Mouse (Mus musculus): ENCODE results near the gene Fam189a2. TPM values are rescaled to one million over a fixed set of nuclear protein-coding genes. Genes with fewer than 3 reads are reported as not detected.

The Fam189a2 gene
- polyA plus RNA-seq, 1 experiment from 2014 or later, result 9.3 TPM

DNA sequence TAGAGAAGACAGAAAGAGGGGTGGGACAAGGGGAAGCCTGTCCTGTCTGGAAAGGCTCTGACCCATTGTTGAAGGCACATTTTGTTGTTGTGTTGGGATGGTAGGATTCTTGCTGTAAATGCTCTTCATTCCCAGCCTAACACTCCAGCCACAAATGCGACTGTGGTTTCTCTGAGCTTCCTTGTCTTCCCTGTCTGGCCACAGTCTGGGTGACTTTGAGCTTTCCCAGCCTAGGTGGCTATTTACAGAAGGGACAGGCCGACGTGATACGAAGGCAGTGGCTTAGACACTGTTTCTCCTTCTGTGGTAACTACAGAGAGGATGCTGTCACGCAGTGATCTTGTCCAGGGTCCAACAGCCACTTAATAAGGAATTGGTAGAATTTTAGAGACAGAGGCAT is 27.2 kb upstream of the Fam189a2 start:
- ATAC-seq (replicated peaks; ENCODE audit: insufficient number of reproducible peaks, low FRiP score, low TSS enrichment), result 0 out of 2 replicates have a peak, but pooled peaks have one; percentile 46
- H3K4me2 ChIP-seq, result no peak overlapping the region
- 37% methylated on average over 5 of the region's 5 CpGs for WGBS (ENCODE audit: insufficient replicate concordance)
- H3K27ac ChIP-seq (ENCODE audit: low read depth, low read length), result peak overlapping the region; percentile 73
- no peaks in the 10 kb centered on the region for H3K9me3 ChIP-seq (replicated peaks; ENCODE audit: control insufficient read depth, low read length)
- H3K4me1 ChIP-seq (ENCODE audit: control insufficient read depth, insufficient read depth, low read length), result peaks cover 22% of the 10 kb centered on the region
- H3K27me3 ChIP-seq (ENCODE audit: control insufficient read depth, insufficient read depth, low read length), result no peaks in the 10 kb centered on the region
- no peak overlapping the region for H3K9ac ChIP-seq (ENCODE audit: low read depth, low read length)
- H3K4me3 ChIP-seq (ENCODE audit: low read depth, low read length), result no peak overlapping the region
- H3K36me3 ChIP-seq (ENCODE audit: control insufficient read depth, insufficient read depth, low read length), result no peaks in the 10 kb centered on the region

DNA sequence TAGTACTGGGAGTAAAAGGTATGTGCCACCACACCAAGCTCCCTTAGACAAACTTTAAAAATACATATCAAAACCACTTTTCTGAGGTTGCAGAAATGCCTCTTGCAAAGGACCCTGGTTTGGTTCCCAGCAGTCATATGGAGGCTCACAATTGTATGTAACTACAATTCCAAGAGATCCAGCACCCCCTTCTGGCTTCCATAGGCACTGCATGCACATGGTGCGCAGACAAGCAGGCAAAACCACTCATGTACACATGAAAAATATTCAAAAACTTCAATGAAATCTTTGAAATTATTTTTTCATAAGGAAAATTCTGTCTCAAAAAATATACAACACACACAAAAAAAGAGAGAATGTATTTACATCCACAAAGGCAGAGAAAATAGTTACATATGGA is 26.1 kb upstream of the Fam189a2 start:
- H3K27ac ChIP-seq (ENCODE audit: low read depth, low read length), result no peak overlapping the region
- WGBS (ENCODE audit: insufficient replicate concordance), result 87% methylated on average over 1 of the region's 1 CpGs
- no peak overlapping the region for H3K9ac ChIP-seq (ENCODE audit: low read depth, low read length)
- no peaks in the 10 kb centered on the region for H3K36me3 ChIP-seq (ENCODE audit: control insufficient read depth, insufficient read depth, low read length)
- no peaks in the 10 kb centered on the region for H3K27me3 ChIP-seq (ENCODE audit: control insufficient read depth, insufficient read depth, low read length)
- no peak for ATAC-seq (replicated peaks; ENCODE audit: insufficient number of reproducible peaks, low FRiP score, low TSS enrichment)
- H3K4me1 ChIP-seq (ENCODE audit: control insufficient read depth, insufficient read depth, low read length), result peaks cover 22% of the 10 kb centered on the region
- H3K4me3 ChIP-seq (ENCODE audit: low read depth, low read length), result no peak overlapping the region
- H3K4me2 ChIP-seq, result no peak overlapping the region
- no peaks in the 10 kb centered on the region for H3K9me3 ChIP-seq (replicated peaks; ENCODE audit: control insufficient read depth, low read length)

DNA sequence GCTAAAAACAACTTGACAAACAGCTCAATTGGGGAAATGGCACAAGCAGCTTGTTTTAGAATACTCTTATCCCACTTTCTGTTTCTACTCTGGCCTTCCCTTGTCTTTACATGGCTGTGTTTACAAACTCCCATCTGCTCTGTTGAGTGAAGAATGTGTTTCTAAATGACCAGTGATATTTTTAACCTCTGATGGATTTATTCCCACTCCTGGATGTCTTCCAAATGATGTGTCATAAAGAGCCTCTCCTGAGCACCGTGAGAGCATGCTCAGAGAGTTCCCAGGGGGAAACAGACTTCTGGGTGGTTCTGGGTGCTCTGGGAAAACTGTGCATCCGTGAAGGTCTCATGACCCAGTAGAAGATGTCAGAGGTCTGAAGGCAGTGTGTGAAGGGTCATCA is 24.1 kb upstream of the Fam189a2 start:
- H3K4me1 ChIP-seq (ENCODE audit: control insufficient read depth, insufficient read depth, low read length), result peaks cover 22% of the 10 kb centered on the region
- no peak overlapping the region for H3K4me3 ChIP-seq (ENCODE audit: low read depth, low read length)
- H3K27ac ChIP-seq (ENCODE audit: low read depth, low read length), result peak overlapping the region; percentile 82
- 36% methylated on average over 2 of the region's 2 CpGs for WGBS (ENCODE audit: insufficient replicate concordance)
- no peak for ATAC-seq (replicated peaks; ENCODE audit: insufficient number of reproducible peaks, low FRiP score, low TSS enrichment)
- H3K9me3 ChIP-seq (replicated peaks; ENCODE audit: control insufficient read depth, low read length), result no peaks in the 10 kb centered on the region
- H3K36me3 ChIP-seq (ENCODE audit: control insufficient read depth, insufficient read depth, low read length), result no peaks in the 10 kb centered on the region
- no peak overlapping the region for H3K4me2 ChIP-seq
- H3K27me3 ChIP-seq (ENCODE audit: control insufficient read depth, insufficient read depth, low read length), result no peaks in the 10 kb centered on the region
- 0 out of 2 replicates have a peak overlapping the region, but pooled peaks have one; percentile 28 for H3K9ac ChIP-seq (ENCODE audit: low read depth, low read length)

DNA sequence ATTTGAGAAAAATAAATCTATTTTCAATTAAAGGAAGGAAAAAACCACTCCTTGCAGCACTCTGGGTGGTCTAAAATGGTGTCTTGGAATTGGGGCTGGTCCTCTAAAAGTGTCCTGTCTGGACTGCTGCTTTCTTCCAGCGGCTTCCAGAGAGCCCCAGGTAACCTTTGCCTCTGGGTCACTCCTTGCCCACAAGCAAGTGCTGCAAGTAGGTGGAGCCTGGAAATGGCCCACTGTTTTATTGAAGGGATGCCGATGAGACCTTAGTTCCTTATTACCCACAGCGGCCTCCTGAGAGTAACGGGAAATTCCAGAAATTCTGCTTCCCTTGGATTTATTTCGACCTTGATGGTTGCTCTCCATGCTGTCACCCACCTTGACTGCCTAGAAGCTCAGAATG is 23.4 kb upstream of the Fam189a2 start:
- no peaks in the 10 kb centered on the region for H3K9me3 ChIP-seq (replicated peaks; ENCODE audit: control insufficient read depth, low read length)
- H3K36me3 ChIP-seq (ENCODE audit: control insufficient read depth, insufficient read depth, low read length), result no peaks in the 10 kb centered on the region
- no peak overlapping the region for H3K9ac ChIP-seq (ENCODE audit: low read depth, low read length)
- peaks cover 24% of the 10 kb centered on the region for H3K4me1 ChIP-seq (ENCODE audit: control insufficient read depth, insufficient read depth, low read length)
- H3K27ac ChIP-seq (ENCODE audit: low read depth, low read length), result peak overlapping the region; percentile 82
- no peak for ATAC-seq (replicated peaks; ENCODE audit: insufficient number of reproducible peaks, low FRiP score, low TSS enrichment)
- no peaks in the 10 kb centered on the region for H3K27me3 ChIP-seq (ENCODE audit: control insufficient read depth, insufficient read depth, low read length)
- WGBS (ENCODE audit: insufficient replicate concordance), result 81% methylated on average over 5 of the region's 5 CpGs
- H3K4me3 ChIP-seq (ENCODE audit: low read depth, low read length), result no peak overlapping the region
- no peak overlapping the region for H3K4me2 ChIP-seq

- H3K36me3 ChIP-seq (ENCODE audit: control insufficient read depth, insufficient read depth, low read length), result no peaks in the 10 kb centered on the region
- WGBS (ENCODE audit: insufficient replicate concordance), result 44% methylated on average over 2 of the region's 2 CpGs
- H3K9ac ChIP-seq (ENCODE audit: low read depth, low read length), result no peak overlapping the region
- no peak overlapping the region for H3K4me2 ChIP-seq
- H3K27ac ChIP-seq (ENCODE audit: low read depth, low read length), result peak overlapping the region; percentile 64
- H3K4me3 ChIP-seq (ENCODE audit: low read depth, low read length), result no peak overlapping the region
- H3K9me3 ChIP-seq (replicated peaks; ENCODE audit: control insufficient read depth, low read length), result no peaks in the 10 kb centered on the region
- no peaks in the 10 kb centered on the region for H3K27me3 ChIP-seq (ENCODE audit: control insufficient read depth, insufficient read depth, low read length)
- ATAC-seq (replicated peaks; ENCODE audit: insufficient number of reproducible peaks, low FRiP score, low TSS enrichment), result no peak
- peaks cover 27% of the 10 kb centered on the region for H3K4me1 ChIP-seq (ENCODE audit: control insufficient read depth, insufficient read depth, low read length)
Measured at GRCm38 (mm10) chr19:24050514-24050913, 19.7 kb upstream of the Fam189a2 start.

GRCm38 (mm10) chr19:24049329-24049728 is 18.5 kb upstream of the Fam189a2 start:
- Histone ChIP-seq H3K4me1 (ENCODE audit: control insufficient read depth, insufficient read depth, low read length) (peaks cover 19% of the 10 kb centered on the region; the same call in 1 of the 2 replicates), H3K27me3 (ENCODE audit: control insufficient read depth, insufficient read depth, low read length) (no peaks in the 10 kb centered on the region), H3K9ac (ENCODE audit: low read depth, low read length) (no peak overlapping the region), H3K9me3 (replicated peaks; ENCODE audit: control insufficient read depth, low read length) (no peaks in the 10 kb centered on the region), H3K4me2 (no peak overlapping the region), H3K36me3 (ENCODE audit: control insufficient read depth, insufficient read depth, low read length) (no peaks in the 10 kb centered on the region), H3K4me3 (ENCODE audit: low read depth, low read length) (no peak overlapping the region), H3K27ac (ENCODE audit: low read depth, low read length) (peak overlapping the region; percentile 64)
- ATAC-seq (replicated peaks; ENCODE audit: insufficient number of reproducible peaks, low FRiP score, low TSS enrichment), result no peak
- 48% methylated on average over 3 of the region's 3 CpGs for WGBS (ENCODE audit: insufficient replicate concordance)

- H3K4me2 ChIP-seq, result peak overlapping the region; percentile 48
- H3K4me1 ChIP-seq (ENCODE audit: control insufficient read depth, insufficient read depth, low read length), result peaks cover 10% of the 10 kb centered on the region; the same call in 1 of the 2 replicates
- ATAC-seq (replicated peaks; ENCODE audit: insufficient number of reproducible peaks, low FRiP score, low TSS enrichment), result no peak; the same call in 1 of the 2 replicates
- H3K4me3 ChIP-seq (ENCODE audit: low read depth, low read length), result no peak overlapping the region
- H3K9ac ChIP-seq (ENCODE audit: low read depth, low read length), result no peak overlapping the region
- H3K27me3 ChIP-seq (ENCODE audit: control insufficient read depth, insufficient read depth, low read length), result no peaks in the 10 kb centered on the region
- H3K27ac ChIP-seq (ENCODE audit: low read depth, low read length), result peak overlapping the region; percentile 76
- no peaks in the 10 kb centered on the region for H3K9me3 ChIP-seq (replicated peaks; ENCODE audit: control insufficient read depth, low read length)
- WGBS (ENCODE audit: insufficient replicate concordance), result 50% methylated on average over 10 of the region's 10 CpGs
- H3K36me3 ChIP-seq (ENCODE audit: control insufficient read depth, insufficient read depth, low read length), result no peaks in the 10 kb centered on the region
Measured at GRCm38 (mm10) chr19:24046395-24046993, 15.7 kb upstream of the Fam189a2 start.

GRCm38 (mm10) chr19:24042387-24042786 is 11.6 kb upstream of the Fam189a2 start:
- Histone ChIP-seq H3K27me3 (ENCODE audit: control insufficient read depth, insufficient read depth, low read length) (no peaks in the 10 kb centered on the region), H3K27ac (ENCODE audit: low read depth, low read length) (no peak overlapping the region), H3K4me2 (no peak overlapping the region), H3K9ac (ENCODE audit: low read depth, low read length) (no peak overlapping the region), H3K9me3 (replicated peaks; ENCODE audit: control insufficient read depth, low read length) (no peaks in the 10 kb centered on the region), H3K4me1 (ENCODE audit: control insufficient read depth, insufficient read depth, low read length) (no peaks in the 10 kb centered on the region), H3K4me3 (ENCODE audit: low read depth, low read length) (no peak overlapping the region), H3K36me3 (ENCODE audit: control insufficient read depth, insufficient read depth, low read length) (no peaks in the 10 kb centered on the region)
- ATAC-seq (replicated peaks; ENCODE audit: insufficient number of reproducible peaks, low FRiP score, low TSS enrichment), result no peak
- 94% methylated on average over 2 of the region's 2 CpGs for WGBS (ENCODE audit: insufficient replicate concordance)

Data from heart, embryonic 11.5 days (tissue).